Mouse (Mus musculus): ENCODE data around the gene Wdr35. TPM values are rescaled to one million over a fixed set of nuclear protein-coding genes. Genes with fewer than 3 reads are reported as not detected.
"Not testable (repeated sequence)": the region's sequence is repeated elsewhere in the genome, so short reads cannot be mapped to it uniquely, and the experiment has no call there.

The Wdr35 gene
- polyA plus RNA-seq, 1 experiment from 2014 or later, result 3.9 TPM

DNA sequence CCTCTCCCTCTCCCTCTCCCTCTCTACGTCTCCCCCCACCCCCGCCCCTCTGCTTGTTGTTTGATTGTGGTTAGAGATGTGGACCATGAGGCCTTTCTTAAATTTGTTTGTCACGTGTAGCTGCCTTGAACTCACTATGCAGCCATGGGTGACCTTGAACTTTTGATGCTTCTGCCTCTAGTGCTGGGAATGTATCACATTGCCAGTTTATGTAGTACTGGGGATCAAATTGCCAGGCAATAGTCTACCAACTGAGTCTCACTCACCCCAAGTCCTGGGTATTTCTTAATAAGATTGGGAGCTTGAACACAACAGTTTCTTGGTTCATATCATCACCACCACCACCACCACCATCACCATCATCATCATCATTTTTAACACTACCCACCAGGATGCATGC is 47.3 kb downstream of the Wdr35 start:
- Histone ChIP-seq H3K9ac (ENCODE audit: low read depth, low read length) (no peak overlapping the region), H3K9me3 (ENCODE audit: control insufficient read depth, low read length) (no peaks in the 10 kb centered on the region), H3K4me1 (replicated peaks; ENCODE audit: control insufficient read depth, insufficient read depth, low read length) (no peaks in the 10 kb centered on the region), H3K27ac (ENCODE audit: low read depth, low read length) (no peak overlapping the region), H3K4me2 (no peak overlapping the region), H3K36me3 (ENCODE audit: control insufficient read depth, insufficient read depth, low read length) (no peaks in the 10 kb centered on the region), H3K27me3 (replicated peaks; ENCODE audit: control insufficient read depth, insufficient read depth, low read length) (no peaks in the 10 kb centered on the region), H3K4me3 (ENCODE audit: low read depth, low read length) (no peak overlapping the region)
- WGBS, result 51% methylated on average over 3 of the region's 3 CpGs
- DNase-seq (ENCODE audit: low spot score) (no peak), ATAC-seq (replicated peaks; ENCODE audit: low FRiP score) (no peak)

GRCm38 (mm10) chr12:9023031-9023430 is 49.3 kb downstream of the Wdr35 start:
- no peak for DNase-seq (ENCODE audit: low spot score)
- WGBS, result 57% methylated on average over 4 of the region's 4 CpGs
- no peaks in the 10 kb centered on the region for H3K27me3 ChIP-seq (replicated peaks; ENCODE audit: control insufficient read depth, insufficient read depth, low read length)
- H3K4me3 ChIP-seq (ENCODE audit: low read depth, low read length), result no peak overlapping the region
- no peak overlapping the region for H3K27ac ChIP-seq (ENCODE audit: low read depth, low read length)
- no peaks in the 10 kb centered on the region for H3K36me3 ChIP-seq (ENCODE audit: control insufficient read depth, insufficient read depth, low read length)
- H3K4me1 ChIP-seq (replicated peaks; ENCODE audit: control insufficient read depth, insufficient read depth, low read length), result no peaks in the 10 kb centered on the region
- no peak overlapping the region for H3K4me2 ChIP-seq
- H3K9me3 ChIP-seq (ENCODE audit: control insufficient read depth, low read length), result no peaks in the 10 kb centered on the region
- ATAC-seq (replicated peaks; ENCODE audit: low FRiP score), result no peak
- H3K9ac ChIP-seq (ENCODE audit: low read depth, low read length), result no peak overlapping the region

- H3K9ac ChIP-seq (ENCODE audit: low read depth, low read length), result no peak overlapping the region
- H3K4me1 ChIP-seq (replicated peaks; ENCODE audit: control insufficient read depth, insufficient read depth, low read length), result no peaks in the 10 kb centered on the region
- H3K9me3 ChIP-seq (ENCODE audit: control insufficient read depth, low read length), result no peaks in the 10 kb centered on the region
- no peak for ATAC-seq (replicated peaks; ENCODE audit: low FRiP score)
- no peak overlapping the region for H3K4me3 ChIP-seq (ENCODE audit: low read depth, low read length)
- H3K4me2 ChIP-seq, result no peak overlapping the region
- no peak for DNase-seq (ENCODE audit: low spot score)
- H3K27me3 ChIP-seq (replicated peaks; ENCODE audit: control insufficient read depth, insufficient read depth, low read length), result no peaks in the 10 kb centered on the region
- no peak overlapping the region for H3K27ac ChIP-seq (ENCODE audit: low read depth, low read length)
- no peaks in the 10 kb centered on the region for H3K36me3 ChIP-seq (ENCODE audit: control insufficient read depth, insufficient read depth, low read length)
- WGBS, result 92% methylated on average over 14 of the region's 14 CpGs
These were observed 50.4 kb downstream of the Wdr35 start for GRCm38 (mm10) chr12:9024071-9024470.

DNA sequence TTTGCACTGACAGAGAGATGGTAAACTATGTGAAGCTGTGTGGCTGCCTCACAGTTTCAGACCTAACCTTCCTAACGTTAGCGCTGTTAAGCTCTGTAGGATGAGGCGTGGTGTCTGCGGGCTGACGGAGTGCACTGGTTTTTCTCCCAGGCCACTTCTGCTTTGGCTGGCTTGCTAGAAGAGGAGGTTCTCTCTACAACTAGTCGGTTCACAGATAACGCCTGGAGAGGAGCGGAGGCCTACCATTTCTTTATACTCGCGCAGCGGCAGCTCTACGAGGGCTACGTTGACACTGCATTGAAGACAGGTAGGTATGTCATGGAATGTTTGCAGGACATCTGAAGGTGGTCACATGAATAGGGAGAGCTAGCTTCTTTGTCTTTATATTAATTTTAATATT is 51.0 kb downstream of the Wdr35 start:
- H3K4me1 ChIP-seq (replicated peaks; ENCODE audit: control insufficient read depth, insufficient read depth, low read length), result no peaks in the 10 kb centered on the region
- no peaks in the 10 kb centered on the region for H3K36me3 ChIP-seq (ENCODE audit: control insufficient read depth, insufficient read depth, low read length)
- H3K27ac ChIP-seq (ENCODE audit: low read depth, low read length), result no peak overlapping the region
- H3K9me3 ChIP-seq (ENCODE audit: control insufficient read depth, low read length), result no peaks in the 10 kb centered on the region
- no peak overlapping the region for H3K4me3 ChIP-seq (ENCODE audit: low read depth, low read length)
- ATAC-seq (replicated peaks; ENCODE audit: low FRiP score) (no peak), DNase-seq (ENCODE audit: low spot score) (no peak)
- no peak overlapping the region for H3K9ac ChIP-seq (ENCODE audit: low read depth, low read length)
- H3K27me3 ChIP-seq (replicated peaks; ENCODE audit: control insufficient read depth, insufficient read depth, low read length), result no peaks in the 10 kb centered on the region
- no peak overlapping the region for H3K4me2 ChIP-seq
- WGBS, result 72% methylated on average over 13 of the region's 13 CpGs

DNA sequence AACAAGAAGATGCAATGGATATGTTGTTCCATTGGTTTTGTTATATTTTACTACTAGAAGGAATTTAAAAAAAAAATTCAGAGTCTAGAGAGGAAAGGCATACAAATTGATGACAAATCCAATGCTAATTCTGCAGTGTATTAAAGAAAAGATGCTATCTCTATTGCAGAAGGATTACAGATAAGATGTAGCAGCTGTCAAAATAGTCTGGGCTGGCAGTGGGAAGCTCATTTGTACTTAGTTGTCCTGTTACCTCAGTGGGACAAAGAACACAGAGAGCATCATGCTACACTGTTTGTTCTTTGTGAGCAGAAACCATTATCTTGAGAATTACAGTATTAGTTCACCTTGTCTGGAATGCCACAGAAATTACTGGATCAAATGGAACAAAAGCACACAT is 53.2 kb downstream of the Wdr35 start:
- Histone ChIP-seq H3K27ac (ENCODE audit: low read depth, low read length) (no peak overlapping the region), H3K27me3 (replicated peaks; ENCODE audit: control insufficient read depth, insufficient read depth, low read length) (no peaks in the 10 kb centered on the region), H3K4me3 (ENCODE audit: low read depth, low read length) (no peak overlapping the region), H3K36me3 (ENCODE audit: control insufficient read depth, insufficient read depth, low read length) (no peaks in the 10 kb centered on the region), H3K9me3 (ENCODE audit: control insufficient read depth, low read length) (no peaks in the 10 kb centered on the region), H3K9ac (ENCODE audit: low read depth, low read length) (no peak overlapping the region), H3K4me2 (no peak overlapping the region), H3K4me1 (replicated peaks; ENCODE audit: control insufficient read depth, insufficient read depth, low read length) (no peaks in the 10 kb centered on the region)
- DNase-seq (ENCODE audit: low spot score) (no peak), ATAC-seq (replicated peaks; ENCODE audit: low FRiP score) (no peak)

- DNase-seq (ENCODE audit: low spot score); H3K4me2 ChIP-seq; H3K9me3 ChIP-seq (ENCODE audit: control insufficient read depth, low read length); H3K27me3 ChIP-seq (replicated peaks; ENCODE audit: control insufficient read depth, insufficient read depth, low read length); H3K36me3 ChIP-seq (ENCODE audit: control insufficient read depth, insufficient read depth, low read length); ATAC-seq (replicated peaks; ENCODE audit: low FRiP score); H3K9ac ChIP-seq (ENCODE audit: low read depth, low read length); H3K27ac ChIP-seq (ENCODE audit: low read depth, low read length); H3K4me3 ChIP-seq (ENCODE audit: low read depth, low read length); H3K4me1 ChIP-seq (replicated peaks; ENCODE audit: control insufficient read depth, insufficient read depth, low read length): not testable (repeated sequence)
- 85% methylated on average over 7 of the region's 7 CpGs for WGBS
These were observed 55.1 kb downstream of the Wdr35 start for GRCm38 (mm10) chr12:9028816-9029215.

DNA sequence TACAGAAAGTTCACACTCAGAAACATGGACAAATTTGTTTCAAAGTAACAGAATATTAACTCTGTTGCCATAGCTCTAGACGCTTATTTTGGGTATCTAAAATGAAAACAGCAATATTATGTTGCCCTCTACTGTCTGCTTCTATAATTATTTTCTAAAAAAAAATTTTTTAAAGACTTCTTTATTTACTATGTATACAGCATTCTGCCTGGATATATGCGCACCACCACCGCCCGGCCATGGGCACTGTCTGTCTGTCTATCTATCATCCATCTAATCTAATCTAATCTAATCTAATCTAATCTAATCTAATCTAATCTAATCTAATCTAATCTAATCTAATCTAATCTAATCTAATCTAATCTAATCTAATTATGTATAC is 55.8 kb downstream of the Wdr35 start:
- H3K4me2 ChIP-seq, result peak overlapping the region; percentile 52
- WGBS, result 31% methylated on average over 4 of the region's 4 CpGs
- H3K4me1 ChIP-seq (replicated peaks; ENCODE audit: control insufficient read depth, insufficient read depth, low read length), result no peaks in the 10 kb centered on the region
- H3K27me3 ChIP-seq (replicated peaks; ENCODE audit: control insufficient read depth, insufficient read depth, low read length), result no peaks in the 10 kb centered on the region
- H3K9ac ChIP-seq (ENCODE audit: low read depth, low read length), result no peak overlapping the region; the same call in 1 of the 2 replicates
- no peaks in the 10 kb centered on the region for H3K36me3 ChIP-seq (ENCODE audit: control insufficient read depth, insufficient read depth, low read length)
- ATAC-seq (replicated peaks; ENCODE audit: low FRiP score) (peak; percentile 40; the same call in 1 of the 2 replicates), DNase-seq (ENCODE audit: low spot score) (no peak)
- H3K27ac ChIP-seq (ENCODE audit: low read depth, low read length), result peak overlapping the region; percentile 83
- peak overlapping the region; percentile 45 for H3K4me3 ChIP-seq (ENCODE audit: low read depth, low read length)
- H3K9me3 ChIP-seq (ENCODE audit: control insufficient read depth, low read length), result no peaks in the 10 kb centered on the region

DNA sequence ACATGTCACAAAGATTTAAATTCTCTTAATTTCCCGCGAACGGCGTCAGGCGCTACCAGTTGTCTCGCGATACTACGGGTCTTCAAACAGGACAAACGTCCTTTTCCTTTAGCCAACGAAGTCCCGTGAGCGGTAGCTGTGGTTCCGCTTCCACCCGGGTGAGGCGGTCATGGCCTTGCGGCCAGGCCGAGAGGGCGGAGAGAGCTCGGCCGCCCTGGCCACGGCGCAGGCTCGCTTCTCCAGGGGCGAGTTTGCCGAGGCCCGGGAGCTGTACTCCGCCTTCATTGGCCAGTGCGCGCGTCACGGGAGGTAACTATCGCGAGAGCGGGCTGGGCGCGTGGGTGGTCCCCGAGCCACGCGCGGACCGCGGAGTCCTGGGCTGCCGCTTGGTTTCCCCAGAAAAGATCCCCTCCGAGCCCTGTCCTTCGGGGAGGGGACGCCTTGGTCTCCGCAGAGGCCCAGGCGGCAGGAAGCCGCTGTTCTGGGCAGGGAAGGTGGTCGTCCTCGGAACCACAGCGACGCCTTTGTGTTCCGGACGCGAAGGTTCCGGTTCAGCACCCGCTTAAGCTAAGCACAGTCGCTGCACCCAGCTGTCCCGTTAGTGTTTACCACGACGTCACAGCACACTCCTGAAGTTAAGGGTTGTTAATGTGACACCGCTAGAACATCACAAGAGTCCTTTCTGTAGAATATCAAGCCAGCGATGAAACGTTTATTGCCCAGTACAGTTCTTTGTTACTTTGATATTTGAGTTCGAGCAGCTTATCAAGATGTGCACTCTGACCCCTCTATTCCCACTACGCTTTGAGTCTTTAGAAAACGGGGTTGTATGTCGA is 56.4 kb downstream of the Wdr35 start, which contains the start of gene Ttc32:
Gene Ttc32, plus strand, starts transcription at position 110 of the 836 bp plus-strand sequence.
- DNase-seq (ENCODE audit: low spot score) (peak; percentile 95), ATAC-seq (replicated peaks; ENCODE audit: low FRiP score) (peak; percentile 89)
- H3K4me3 ChIP-seq (ENCODE audit: low read depth, low read length), result peak within 1 kb of the TSS; percentile 45
- H3K9me3 ChIP-seq (ENCODE audit: control insufficient read depth, low read length), result no peaks in the 10 kb centered on the region
- peak within 1 kb of the TSS; percentile 52 for H3K4me2 ChIP-seq
- no peaks in the 10 kb centered on the region for H3K4me1 ChIP-seq (replicated peaks; ENCODE audit: control insufficient read depth, insufficient read depth, low read length)
- WGBS, result under 1% methylated on average over 69 of the region's 69 CpGs
- peak within 1 kb of the TSS; percentile 83 for H3K27ac ChIP-seq (ENCODE audit: low read depth, low read length)
- H3K9ac ChIP-seq (ENCODE audit: low read depth, low read length), result peak within 1 kb of the TSS; percentile 70
- H3K36me3 ChIP-seq (ENCODE audit: control insufficient read depth, insufficient read depth, low read length), result no peaks in the 10 kb centered on the region
- H3K27me3 ChIP-seq (replicated peaks; ENCODE audit: control insufficient read depth, insufficient read depth, low read length), result no peaks in the 10 kb centered on the region

- Histone ChIP-seq H3K27ac (ENCODE audit: low read depth, low read length) (no peak overlapping the region), H3K4me1 (replicated peaks; ENCODE audit: control insufficient read depth, insufficient read depth, low read length) (no peaks in the 10 kb centered on the region), H3K4me3 (ENCODE audit: low read depth, low read length) (peak overlapping the region; percentile 45), H3K4me2 (peak overlapping the region; percentile 52), H3K36me3 (ENCODE audit: control insufficient read depth, insufficient read depth, low read length) (no peaks in the 10 kb centered on the region), H3K9ac (ENCODE audit: low read depth, low read length) (peak overlapping the region; percentile 70; the same call in 1 of the 2 replicates), H3K27me3 (replicated peaks; ENCODE audit: control insufficient read depth, insufficient read depth, low read length) (no peaks in the 10 kb centered on the region), H3K9me3 (ENCODE audit: control insufficient read depth, low read length) (no peaks in the 10 kb centered on the region)
- 44% methylated on average over 8 of the region's 8 CpGs for WGBS
- no peak for ATAC-seq (replicated peaks; ENCODE audit: low FRiP score)
- no peak for DNase-seq (ENCODE audit: low spot score)
These were observed 57.5 kb downstream of the Wdr35 start for GRCm38 (mm10) chr12:9031166-9031565.

All from liver, embryonic 11.5 days (tissue).